Mouse (Mus musculus) frontal cortex, adult 2 months (tissue): ENCODE measurements at regions not wholly inside any gene's neighbourhood (a gene's known extent, or its start where the extent isn't known, plus 50 kb on each side); places are given as distances from the start of the nearest gene placed in this dataset.

Source experiments
- DNase-seq, 2 experiments: peaks; one replicate each; pipeline ENCODE4 v3.0.0; 2022; ENCODE audit warnings: low spot score in 1 of 2; ENCODE audit errors: extremely low spot score in 1 of 2

DNA sequence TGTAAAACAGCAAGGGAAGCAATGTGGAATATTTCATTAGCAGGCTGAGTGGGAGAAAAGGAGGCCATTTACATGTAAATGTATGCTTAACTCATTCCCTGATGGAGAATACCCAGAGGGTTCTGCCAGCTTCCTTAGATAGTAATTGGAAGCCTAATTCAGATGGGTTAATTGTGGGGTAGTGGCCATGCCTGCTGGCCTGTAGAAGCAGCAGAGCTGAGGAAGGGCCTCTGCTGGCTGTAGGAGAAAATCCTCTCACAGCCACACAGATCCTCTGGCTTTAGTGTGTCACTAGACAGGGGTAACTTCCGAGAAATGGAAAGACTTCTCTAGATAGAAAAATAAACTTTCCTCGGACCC is 1588.7 kb upstream of the Got2 start:
- DNase-seq = peak in 1 of 2 experiments; percentile 1

GRCm38 (mm10) chr8:97476430-97477097 is 1588.2 kb upstream of the Got2 start:
- no peak for DNase-seq

GRCm38 (mm10) chr8:97473326-97473725 is 1585.0 kb upstream of the Got2 start:
- DNase-seq = no peak

DNA sequence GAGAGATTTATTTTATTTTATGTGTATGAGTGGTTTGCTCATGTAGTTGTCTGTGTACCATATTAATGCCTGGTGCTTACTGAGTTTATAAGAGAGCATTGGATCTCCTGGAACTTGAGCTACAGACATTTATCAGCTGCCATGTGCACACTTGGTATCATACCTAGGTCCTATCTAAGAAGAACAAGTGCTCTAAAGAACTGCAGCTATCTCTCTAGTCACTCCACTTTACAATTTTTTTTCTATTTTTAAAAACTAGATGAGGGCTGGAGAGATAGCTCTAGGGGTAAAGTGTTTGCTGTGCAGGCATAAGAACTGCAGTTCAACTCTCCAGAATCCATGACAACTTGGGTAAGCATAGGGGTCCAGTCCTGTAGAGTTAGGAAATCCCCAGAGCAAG is 1573.1 kb upstream of the Got2 start:
- DNase-seq = no peak

GRCm38 (mm10) chr8:97447696-97448095 is 1559.3 kb upstream of the Got2 start:
- DNase-seq = no peak

DNA sequence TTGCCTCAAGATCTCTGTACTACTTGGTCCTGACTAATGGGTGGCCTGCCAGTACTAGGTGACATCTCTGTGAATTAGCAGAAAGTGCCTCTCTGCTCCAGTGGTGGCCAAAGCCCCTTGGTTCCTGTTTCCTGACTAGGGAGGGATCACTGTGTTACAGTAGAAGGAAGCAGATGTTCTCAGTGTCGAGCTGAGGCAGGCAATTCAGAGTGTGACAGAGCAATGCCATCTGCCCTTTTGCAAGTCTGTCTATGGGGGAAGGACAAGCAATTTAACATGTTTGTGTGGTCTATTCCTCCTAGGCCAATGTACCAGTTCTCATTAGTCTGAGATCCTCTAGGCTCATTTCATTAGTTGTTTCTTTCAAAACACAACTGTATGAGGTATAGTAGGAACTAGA is 1553.1 kb upstream of the Got2 start:
- DNase-seq = no peak

- no peak for DNase-seq
Observed at GRCm38 (mm10) chr8:97433584-97433983, 1545.2 kb upstream of the Got2 start.

- no peak for DNase-seq
Observed at GRCm38 (mm10) chr8:97431467-97431866, 1543.1 kb upstream of the Got2 start.

DNA sequence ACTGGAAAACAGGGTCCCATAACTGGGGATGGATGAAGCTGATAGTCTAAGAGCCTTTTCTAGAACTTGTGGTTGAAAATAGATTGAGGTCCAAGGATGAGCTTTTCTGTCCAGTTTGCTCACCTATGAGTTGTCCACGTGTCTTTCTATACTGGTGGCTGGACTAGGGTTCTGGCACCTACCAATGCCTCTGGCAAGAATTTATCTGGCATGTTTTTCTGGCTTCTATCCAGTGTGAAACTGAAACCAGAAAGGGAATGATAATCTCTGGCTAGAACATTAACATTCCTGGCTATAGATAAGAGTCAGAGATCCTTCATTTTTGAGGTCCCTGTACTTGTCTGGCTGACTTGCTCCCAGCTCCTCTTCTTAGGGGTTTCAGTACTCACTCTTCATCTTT is 1534.0 kb upstream of the Got2 start:
- DNase-seq = no peak

DNA sequence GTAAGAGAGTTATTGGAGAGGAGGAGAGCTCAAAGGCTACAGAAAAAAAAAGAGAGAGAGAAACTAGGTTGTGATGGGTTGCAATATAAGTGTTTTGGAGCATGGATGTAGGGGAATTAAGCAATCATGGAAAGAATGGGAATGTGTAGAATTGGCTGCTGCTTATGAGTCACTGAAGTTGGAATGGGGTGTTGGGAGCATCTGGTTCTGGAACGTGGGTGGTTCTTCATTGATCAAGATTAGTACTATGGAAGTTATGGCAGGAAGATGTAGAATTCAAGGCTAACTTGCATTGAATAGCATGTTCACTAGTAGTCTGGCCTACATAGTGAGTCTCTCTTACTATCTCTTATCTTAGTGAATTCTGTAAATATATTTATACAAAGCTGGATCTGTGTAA is 1526.4 kb upstream of the Got2 start:
- DNase-seq = peak in 1 of 2 experiments; percentile 11

- DNase-seq = no peak
Observed at GRCm38 (mm10) chr8:97403308-97403707, 1515.0 kb upstream of the Got2 start.

GRCm38 (mm10) chr8:97397327-97397719 is 1509.0 kb upstream of the Got2 start:
- DNase-seq = no peak

GRCm38 (mm10) chr8:97396634-97397326 is 1508.4 kb upstream of the Got2 start:
- DNase-seq = no peak

DNA sequence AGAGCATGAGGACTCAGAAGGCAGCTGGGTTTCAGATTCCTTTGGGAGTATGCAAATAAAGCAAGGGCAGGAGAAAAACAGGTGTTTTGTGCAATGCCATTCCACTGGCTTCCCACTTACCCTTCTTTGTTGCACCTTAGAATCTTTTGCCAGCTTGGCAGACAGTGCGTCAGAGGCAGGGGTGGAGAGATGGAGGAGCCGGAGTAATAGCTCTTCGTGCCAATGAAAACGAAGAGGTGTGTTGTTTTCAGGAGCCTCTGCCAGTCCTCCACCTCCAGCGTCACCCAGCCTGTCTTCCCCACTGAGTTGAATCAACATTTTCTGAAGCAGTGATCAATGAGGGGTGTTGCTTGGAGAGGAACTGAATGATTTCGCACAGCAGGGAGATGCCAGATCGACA is 1501.3 kb upstream of the Got2 start:
- peak in 1 of 2 experiments; percentile 29 for DNase-seq

- DNase-seq = no peak
Observed at GRCm38 (mm10) chr8:97389149-97389548, 1500.8 kb upstream of the Got2 start.

GRCm38 (mm10) chr8:97374911-97375771 is 1486.8 kb upstream of the Got2 start:
- no peak for DNase-seq

DNA sequence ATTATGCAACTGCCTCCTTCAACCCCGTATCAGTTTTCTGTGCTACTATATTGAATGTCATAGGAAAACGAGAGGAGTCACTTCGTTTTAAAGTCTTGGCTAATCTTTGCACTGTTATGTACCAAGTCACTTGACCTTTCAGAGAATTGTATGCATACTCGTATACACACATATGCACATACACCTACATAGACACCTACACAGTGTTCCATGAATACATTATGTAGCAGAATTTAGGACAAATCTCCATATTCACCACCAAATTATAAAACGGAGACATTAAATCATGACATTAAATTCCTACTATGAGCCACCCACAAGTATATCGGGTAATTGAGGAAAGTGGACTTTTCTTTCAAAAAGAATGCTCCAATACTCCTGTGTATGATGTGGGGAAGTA is 1458.3 kb upstream of the Got2 start:
- DNase-seq = peak in 1 of 2 experiments; percentile 49

DNA sequence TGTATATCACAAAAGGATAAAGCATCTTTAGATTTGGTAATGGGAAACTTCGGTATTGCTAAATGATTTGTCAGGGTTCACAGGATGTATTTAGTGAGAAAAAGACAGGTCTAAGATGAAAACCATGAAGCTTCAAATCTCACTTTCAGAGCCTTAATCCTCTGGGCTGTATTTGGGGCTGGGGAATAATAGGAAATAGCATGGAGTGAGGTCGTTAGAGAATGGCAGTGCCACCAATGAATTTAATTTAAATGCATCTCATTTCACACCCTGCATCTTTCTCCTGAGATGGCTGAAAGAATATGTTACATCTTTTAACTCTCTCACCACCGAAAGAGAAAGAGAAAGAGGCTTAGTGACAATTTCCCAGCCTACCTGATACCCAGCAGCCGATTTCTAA is 1427.2 kb upstream of the Got2 start:
- DNase-seq = no peak

DNA sequence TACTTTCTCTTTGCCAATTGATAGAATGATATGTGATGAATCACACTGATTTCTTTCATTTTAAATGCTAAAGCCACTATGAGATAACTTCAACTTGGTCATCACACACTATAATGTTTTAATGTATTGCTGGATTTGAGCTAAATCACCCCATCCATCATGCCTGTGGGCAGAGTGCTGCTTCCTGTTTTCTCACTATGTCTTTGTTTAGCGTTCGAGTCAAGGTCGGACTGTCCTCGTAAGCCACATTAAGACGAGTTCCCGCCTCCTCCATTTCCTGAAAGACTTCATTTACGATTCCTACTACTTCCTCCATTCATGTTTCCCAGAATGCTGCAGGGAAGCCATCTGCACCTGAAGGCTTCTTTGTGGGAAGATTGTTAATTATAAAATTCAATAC is 1420.0 kb upstream of the Got2 start:
- no peak for DNase-seq

DNA sequence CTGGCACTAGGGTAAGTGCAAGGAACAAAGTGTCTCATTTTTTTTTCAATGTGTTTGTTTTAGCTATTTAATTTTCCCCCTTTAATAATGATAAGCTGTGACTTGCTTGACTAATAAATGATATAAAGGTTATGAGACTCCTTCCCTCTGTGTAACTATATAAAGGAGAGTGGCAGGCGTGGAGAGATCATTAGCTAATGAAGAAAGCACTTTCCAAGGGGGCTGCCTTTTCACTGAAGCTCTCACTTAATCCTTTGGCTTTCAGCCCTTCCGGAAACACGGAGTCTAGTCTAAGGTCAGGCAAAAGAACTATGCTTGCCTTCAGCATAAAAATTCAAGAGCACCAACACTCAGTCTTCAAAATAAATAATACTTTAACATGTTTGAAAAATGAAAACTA is 1382.2 kb upstream of the Got2 start:
- DNase-seq = no peak

GRCm38 (mm10) chr8:97260964-97261363 is 1372.6 kb upstream of the Got2 start:
- DNase-seq = no peak

- DNase-seq = no peak
Observed at GRCm38 (mm10) chr8:97254169-97254568, 1365.8 kb upstream of the Got2 start.
